Mouse (Mus musculus) olfactory bulb, adult 2 months (tissue): ENCODE results near the gene Lrguk. TPM values are rescaled to one million over a fixed set of nuclear protein-coding genes. Genes with fewer than 3 reads are reported as not detected.

Source experiments
- H3K27ac ChIP-seq: fragments of 200-500 bp; 2 replicates; pipeline ENCODE4 v1.5.1; 2012; ENCODE audit warnings: low read depth, low read length; ENCODE audit not compliant: insufficient read depth
- H3K4me1 ChIP-seq: fragments of 200-500 bp; 2 replicates; pipeline ENCODE4 v1.6.1; 2012; ENCODE audit warnings: low read length; ENCODE audit not compliant: control insufficient read depth, insufficient read depth
- H3K4me3 ChIP-seq: fragments of 200-500 bp; 2 replicates; pipeline ENCODE4 v1.5.1; 2012; ENCODE audit warnings: mild to moderate bottlenecking, low read depth, low read length, moderate library complexity; ENCODE audit not compliant: insufficient read depth
- CTCF ChIP-seq: fragments of 200-500 bp; IDR thresholded peaks from 2 replicates; pipeline ENCODE4 v1.5.1; 2012; ENCODE audit warnings: low read depth, mild to moderate bottlenecking, low read length, moderate library complexity; ENCODE audit not compliant: insufficient read depth
- POLR2A ChIP-seq: fragments of 200-500 bp; IDR thresholded peaks from 2 replicates; pipeline ENCODE4 v1.6.1; 2012; ENCODE audit warnings: mild to moderate bottlenecking, low read depth, low read length, moderate library complexity; ENCODE audit not compliant: insufficient read depth
- WGBS: fragments of 180-500 bp; shearing (Covaris S2); methylation state at CpG from one replicate; pipeline ENCODE4 v1.1.7; 2018; 5-methylcytosine and 5-hydroxymethylcytosine counted together
- polyA plus RNA-seq: library from polyadenylated mRNA; stranded (reverse); fragments of >200 nt; gene quantifications from 2 replicates; pipeline ENCODE4 v1.2.4, GENCODE M21; 2012; ENCODE audit warnings: low replicate concordance; ENCODE audit not compliant: missing spikeins, insufficient read depth, insufficient read length

The Lrguk gene
- polyA plus RNA-seq: not detected in 2 replicates

DNA sequence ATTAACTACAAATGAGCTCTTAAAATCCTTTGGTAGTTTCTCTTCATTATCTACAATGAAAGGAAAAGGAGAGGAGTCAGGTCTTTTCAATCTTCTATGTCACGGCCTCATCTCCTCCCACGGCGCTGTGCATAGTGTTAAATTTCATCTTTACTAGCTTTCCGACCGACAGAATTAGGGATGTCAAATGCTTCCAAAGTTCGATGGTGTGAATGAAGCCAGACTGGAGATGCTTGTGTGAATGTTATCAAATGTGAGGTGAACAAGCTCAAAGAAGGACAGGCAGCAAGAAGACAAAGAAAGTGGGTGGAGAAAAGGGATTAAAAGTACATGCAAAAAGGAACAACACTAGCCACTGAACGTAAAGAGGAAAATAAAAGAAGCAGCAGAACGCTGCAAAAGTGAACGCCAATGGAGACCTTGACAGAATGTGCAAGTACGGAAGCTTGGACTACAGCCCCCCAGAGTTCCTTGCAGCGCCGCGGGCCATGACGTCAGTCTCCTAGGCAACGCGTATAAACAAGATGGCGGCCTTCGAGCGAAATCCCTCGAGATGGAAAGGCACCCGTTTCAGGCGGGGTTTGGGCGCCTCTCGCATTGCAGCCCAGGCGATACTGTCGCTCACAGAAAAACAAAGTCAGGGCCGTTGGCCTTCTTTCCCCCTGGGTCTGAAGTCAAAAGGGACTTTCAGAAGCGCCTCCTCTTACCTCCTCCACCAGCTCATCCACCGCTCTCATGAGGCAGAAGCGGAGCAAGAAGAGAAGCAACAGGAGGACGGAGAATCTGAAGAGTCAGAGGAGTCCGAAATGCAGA lies at the start of gene Lrguk:
Gene Lrguk, plus strand, starts transcription at position 516 of the 813 bp plus-strand sequence.
- 3% methylated on average over 32 of the region's 32 CpGs for WGBS
- Histone ChIP-seq H3K4me1 (no peaks in the 10 kb centered on the region), H3K27ac (peak within 1 kb of the TSS; percentile 56; the same call in 1 of the 2 replicates), H3K4me3 (peak within 1 kb of the TSS; percentile 75)
- no peak for TF ChIP-seq CTCF
- no peak; the same call in 1 of the 2 replicates for TF ChIP-seq POLR2A

DNA sequence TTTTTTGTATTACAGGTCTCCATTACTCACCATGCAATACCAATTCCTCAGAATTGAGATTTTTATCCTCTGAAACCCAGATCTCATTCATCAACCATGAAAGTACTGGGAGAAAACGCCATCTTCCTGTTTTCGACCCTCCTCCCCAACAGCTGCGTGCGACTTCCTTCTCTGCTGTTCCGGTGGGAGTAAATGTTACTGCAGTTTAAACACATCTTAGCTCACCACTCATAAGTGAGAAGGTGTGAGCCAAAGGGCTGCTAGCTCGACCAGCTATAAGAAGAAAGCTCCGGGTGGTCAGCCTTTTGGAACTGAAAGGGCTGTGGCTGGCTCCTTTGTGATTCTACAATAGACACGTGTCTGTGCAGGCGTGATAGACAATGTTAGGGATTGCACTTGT lies 46.5 kb upstream of the Lrguk start:
- WGBS: 70% methylated on average over 9 of the region's 9 CpGs
- no peaks in the 10 kb centered on the region for H3K4me1 ChIP-seq
- H3K4me3 ChIP-seq: no peak overlapping the region
- no peak overlapping the region for H3K27ac ChIP-seq
- TF ChIP-seq POLR2A: no peak
- TF ChIP-seq CTCF: no peak

DNA sequence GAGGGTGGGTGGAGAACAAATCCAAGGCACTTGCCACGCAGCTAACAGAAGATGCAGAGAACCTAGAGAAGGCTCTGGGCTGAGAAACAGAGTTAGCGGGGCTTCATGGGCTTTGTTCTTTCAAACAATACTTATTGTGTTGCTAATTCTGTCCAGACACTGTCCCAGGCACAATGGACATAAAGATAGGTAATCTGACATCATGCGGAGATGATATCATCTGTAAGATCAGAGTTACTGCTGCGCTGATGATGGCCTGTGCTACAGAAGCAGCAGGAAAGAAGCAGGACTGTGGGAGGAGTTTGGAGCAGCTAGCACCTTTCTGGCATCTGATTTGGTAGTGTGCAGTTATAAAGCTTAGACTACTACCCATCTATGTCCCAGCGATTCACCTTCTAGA lies 42.1 kb upstream of the Lrguk start:
- Histone ChIP-seq H3K4me3 (no peak overlapping the region), H3K27ac (no peak overlapping the region), H3K4me1 (no peaks in the 10 kb centered on the region)
- WGBS: 75% methylated on average over 5 of the region's 5 CpGs
- TF ChIP-seq CTCF (no peak), POLR2A (no peak)

- 34% methylated on average over 24 of the region's 24 CpGs for WGBS
- TF ChIP-seq POLR2A: no peak
- TF ChIP-seq CTCF: no peak
- no peak overlapping the region for H3K27ac ChIP-seq
- peaks cover 3% of the 10 kb centered on the region; the same call in 1 of the 2 replicates for H3K4me1 ChIP-seq
- no peak overlapping the region for H3K4me3 ChIP-seq
Observed at GRCm38 (mm10) chr6:33992213-33993034, 36.8 kb upstream of the Lrguk start.

DNA sequence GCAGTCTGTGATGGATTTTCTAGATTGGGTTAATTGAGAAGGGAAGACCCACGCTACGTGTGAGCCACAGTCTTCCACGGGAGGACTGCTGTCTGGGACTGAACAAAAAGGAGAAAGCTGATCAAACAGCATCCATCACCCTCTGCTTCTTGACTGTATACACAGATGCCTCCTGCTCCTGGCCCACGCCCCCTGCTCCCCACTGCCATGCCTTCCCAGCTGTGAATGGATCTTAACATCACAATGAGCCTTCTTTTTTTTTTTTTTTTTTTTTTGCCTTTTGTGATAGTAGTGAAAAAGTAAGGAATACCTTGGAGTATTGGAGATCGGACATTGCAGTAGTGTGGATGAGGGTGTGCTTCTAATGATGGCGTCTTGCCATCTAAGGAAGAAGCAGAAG lies 35.4 kb upstream of the Lrguk start:
- H3K4me1 ChIP-seq: peaks cover 3% of the 10 kb centered on the region; the same call in 1 of the 2 replicates
- 87% methylated on average over 6 of the region's 6 CpGs for WGBS
- TF ChIP-seq CTCF (no peak), POLR2A (no peak)
- no peak overlapping the region for H3K27ac ChIP-seq
- H3K4me3 ChIP-seq: no peak overlapping the region

DNA sequence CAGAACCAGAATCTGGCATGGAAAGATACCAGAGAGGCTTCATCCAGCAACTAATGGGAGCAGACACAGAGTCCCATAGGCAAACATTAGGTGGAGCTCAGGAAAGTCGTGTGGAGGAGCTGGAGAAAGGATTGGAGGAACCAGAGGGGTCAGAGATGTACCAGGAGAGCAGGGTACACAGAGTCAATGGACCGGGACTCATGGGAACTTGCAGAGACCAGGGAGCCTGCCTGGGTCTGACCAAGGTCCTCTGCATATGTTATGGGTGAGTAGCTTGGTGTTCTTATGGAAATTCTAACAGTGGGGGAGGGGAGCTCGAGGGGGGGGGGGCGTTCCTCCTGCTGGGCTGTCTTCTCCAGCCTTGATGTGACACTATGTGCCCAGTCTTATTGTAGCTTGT lies 30.7 kb upstream of the Lrguk start:
- TF ChIP-seq POLR2A: no peak
- Histone ChIP-seq H3K4me3 (no peak overlapping the region), H3K27ac (no peak overlapping the region), H3K4me1 (no peaks in the 10 kb centered on the region)
- WGBS: 58% methylated on average over 3 of the region's 4 CpGs

- Histone ChIP-seq H3K4me3 (no peak overlapping the region), H3K27ac (no peak overlapping the region), H3K4me1 (no peaks in the 10 kb centered on the region)
- WGBS: 49% methylated on average over 7 of the region's 7 CpGs
- TF ChIP-seq POLR2A (no peak), CTCF (no peak)
Observed at GRCm38 (mm10) chr6:33999530-33999929, 29.7 kb upstream of the Lrguk start.

- TF ChIP-seq POLR2A (no peak), CTCF (no peak)
- Histone ChIP-seq H3K4me3 (no peak overlapping the region), H3K4me1 (no peaks in the 10 kb centered on the region), H3K27ac (no peak overlapping the region)
- WGBS: 84% methylated on average over 7 of the region's 7 CpGs
Observed at GRCm38 (mm10) chr6:34000644-34001043, 28.6 kb upstream of the Lrguk start.

DNA sequence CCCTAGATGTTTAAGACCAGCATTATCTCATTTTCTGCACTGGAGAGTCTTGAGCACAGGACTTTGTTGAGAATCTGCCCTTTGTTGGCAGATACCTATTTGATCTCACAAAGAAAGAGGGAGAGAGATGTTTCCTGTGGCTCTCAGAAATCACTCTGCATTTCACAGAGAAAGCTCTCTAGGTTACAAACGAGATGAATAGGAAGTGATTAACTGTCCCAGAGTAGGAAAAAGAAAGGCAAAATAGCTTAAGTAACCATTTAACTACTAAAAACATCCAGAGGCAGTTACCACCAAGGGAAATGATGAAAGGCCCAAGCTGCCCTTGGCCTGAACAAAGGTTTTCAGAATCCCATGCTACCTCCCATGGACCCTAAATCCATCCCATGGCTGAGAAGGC lies 26.2 kb upstream of the Lrguk start:
- Histone ChIP-seq H3K4me1 (no peaks in the 10 kb centered on the region), H3K4me3 (no peak overlapping the region), H3K27ac (no peak overlapping the region)
- no peak for TF ChIP-seq POLR2A
- no peak for TF ChIP-seq CTCF
- WGBS: 47% methylated on average over 1 of the region's 1 CpGs
